Mouse (Mus musculus) kidney, postnatal 0 days (tissue): ENCODE measurements around the gene Phf23. TPM values are rescaled to one million over a fixed set of nuclear protein-coding genes. Genes with fewer than 3 reads are reported as not detected.

Experiments used
- ATAC-seq: fragments of 200-750 bp; cut with Nextera tagmentation; replicated peaks from 2 replicates; pipeline ENCODE4 v1.8.0; 2017; ENCODE audit warnings: low read depth, moderate number of reproducible peaks, moderate TSS enrichment, moderate library complexity; ENCODE audit not compliant: low FRiP score
- DNase-seq: peaks from one replicate; pipeline ENCODE4 v3.0.0-alpha.2; 2016; ENCODE audit warnings: low spot score
- H3K27ac ChIP-seq: fragments of 300-500 bp; sonication (generic); 2 replicates; pipeline ENCODE4 v1.5.1; 2014; ENCODE audit warnings: mild to moderate bottlenecking
- H3K27me3 ChIP-seq: fragments of 300-500 bp; sonication (generic); 2 replicates; pipeline ENCODE4 v1.6.1; 2014; ENCODE audit warnings: low read length, mixed read lengths; ENCODE audit not compliant: insufficient read depth
- H3K36me3 ChIP-seq: fragments of 300-500 bp; sonication (generic); 2 replicates; pipeline ENCODE4 v1.6.1; 2014; ENCODE audit warnings: low read length, mixed read lengths; ENCODE audit not compliant: insufficient read depth
- H3K4me1 ChIP-seq: fragments of 300-500 bp; sonication (generic); replicated peaks from 2 replicates; pipeline ENCODE4 v1.6.1; 2014; ENCODE audit warnings: antibody characterized with exemption, low read length, mixed read lengths; ENCODE audit not compliant: insufficient read depth
- H3K4me2 ChIP-seq: fragments of 300-500 bp; sonication (generic); 2 replicates; pipeline ENCODE4 v1.6.1; 2014; ENCODE audit warnings: mild to moderate bottlenecking, low read length, moderate library complexity, mixed read lengths
- H3K4me3 ChIP-seq: fragments of 300-500 bp; sonication (generic); replicated peaks from 2 replicates; pipeline ENCODE4 v1.5.1; 2014; ENCODE audit warnings: low read depth, low read length
- H3K9ac ChIP-seq: fragments of 300-500 bp; sonication (generic); 2 replicates; pipeline ENCODE4 v1.6.1; 2014; ENCODE audit warnings: low read depth, low read length
- H3K9me3 ChIP-seq: fragments of 300-500 bp; sonication (generic); replicated peaks from 2 replicates; pipeline ENCODE4 v1.6.1; 2016; ENCODE audit warnings: low read length, inconsistent platforms, mixed read lengths
- CTCF ChIP-seq: IDR thresholded peaks from 2 replicates; pipeline ENCODE4 v1.5.1; 2016; ENCODE audit warnings: antibody characterized with exemption, low read depth, mild to moderate bottlenecking, moderate library complexity
- WGBS: fragments of 180-500 bp; shearing (Covaris S2); extraction: QIAGEN DNeasy Blood & Tissue Kit; methylation state at CpG from one replicate; pipeline ENCODE4 v1.1.7; 2014; 5-methylcytosine and 5-hydroxymethylcytosine counted together
- polyA plus RNA-seq: library from polyadenylated mRNA; unstranded; fragments of >200 nt; fragmentation: Nextera tagmentation; extraction: Ambion mirVana; gene quantifications from 2 replicates; pipeline ENCODE4 v1.2.1, GENCODE M21; 2015

The Phf23 gene
- polyA plus RNA-seq, 1 experiment from 2014 or later = 61.9 TPM

DNA sequence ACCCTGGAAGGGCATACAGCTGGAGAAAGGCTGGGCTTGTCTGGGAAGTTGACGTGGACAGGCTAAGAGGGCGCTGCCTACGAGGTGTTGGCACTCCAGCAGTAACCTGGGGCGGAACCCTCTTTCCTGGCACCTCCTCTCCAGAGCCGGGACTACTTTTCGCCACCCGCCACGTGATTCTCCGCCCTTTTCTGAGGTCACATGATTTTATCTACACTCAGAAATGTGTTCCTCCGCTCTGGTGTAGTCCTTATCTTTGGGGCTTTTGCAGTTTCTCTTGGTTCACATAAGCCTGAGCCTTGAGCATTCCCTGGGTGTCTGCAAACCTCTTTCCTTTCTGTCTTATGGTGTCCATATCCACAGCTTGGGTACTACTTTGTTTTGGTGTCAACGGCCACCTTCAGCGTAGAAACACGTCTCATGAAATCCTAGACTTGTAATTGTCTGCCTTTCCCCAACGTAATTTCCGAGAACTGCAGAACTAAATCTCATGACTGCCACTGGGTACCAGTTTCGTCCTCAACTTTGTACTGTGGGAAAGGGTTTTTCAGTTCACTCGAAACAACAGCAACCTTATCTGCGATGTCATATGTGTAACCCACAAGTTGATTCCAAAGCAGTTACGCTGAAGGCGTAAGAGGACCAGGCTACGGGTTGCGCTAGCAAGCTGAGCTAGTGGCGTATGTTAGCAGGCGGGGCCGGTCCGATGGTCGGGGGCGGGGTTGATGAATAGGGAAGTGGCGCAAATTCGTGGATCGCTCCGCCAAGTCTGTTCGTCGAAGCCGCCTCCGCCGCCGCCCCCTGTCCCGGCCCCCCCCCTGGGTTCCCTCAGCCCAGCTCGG is 4.5 kb upstream of the Phf23 start, which contains the start of gene Gabarap:
Gene Gabarap (plus strand): TSS at position 294 of the 842 bp plus-strand sequence.
- no peaks in the 10 kb centered on the region for H3K27me3 ChIP-seq
- WGBS = under 1% methylated on average over 40 of the region's 40 CpGs
- peaks cover 7% of the 10 kb centered on the region for H3K4me1 ChIP-seq
- peak; percentile 71 for ATAC-seq
- H3K27ac ChIP-seq = peak within 1 kb of the TSS; percentile 84
- peak within 1 kb of the TSS; percentile 85 for H3K9ac ChIP-seq
- no peak for TF ChIP-seq CTCF
- H3K4me3 ChIP-seq = peak within 1 kb of the TSS; percentile 82
- peak within 1 kb of the TSS; percentile 73 for H3K4me2 ChIP-seq
- H3K9me3 ChIP-seq = no peaks in the 10 kb centered on the region
- peaks cover 51% of the 10 kb centered on the region for H3K36me3 ChIP-seq
- peak; percentile 99 for DNase-seq

DNA sequence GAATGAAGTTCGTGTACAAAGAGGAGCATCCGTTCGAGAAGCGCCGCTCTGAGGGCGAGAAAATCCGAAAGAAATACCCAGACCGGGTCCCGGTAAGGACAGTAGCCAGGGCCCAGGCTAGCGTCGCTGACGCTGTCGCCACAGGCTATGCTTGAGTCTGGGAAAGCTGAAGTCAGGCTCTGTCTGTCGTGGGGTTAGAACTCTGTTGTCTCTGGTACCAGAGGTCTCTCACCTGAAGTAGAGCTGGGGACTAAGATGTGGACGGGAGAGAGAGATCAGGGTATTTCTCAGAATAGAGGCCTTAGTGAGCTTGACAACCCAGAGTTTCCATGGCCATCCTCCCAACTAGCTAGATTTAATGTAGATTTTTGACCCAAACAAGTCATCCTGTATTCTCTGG is 3.9 kb upstream of the Phf23 start:
- Histone ChIP-seq H3K27me3 (no peaks in the 10 kb centered on the region), H3K4me1 (peaks cover 7% of the 10 kb centered on the region), H3K36me3 (peaks cover 45% of the 10 kb centered on the region), H3K4me2 (peak overlapping the region; percentile 73), H3K27ac (peak overlapping the region; percentile 84), H3K9me3 (no peaks in the 10 kb centered on the region), H3K4me3 (peak overlapping the region; percentile 82), H3K9ac (peak overlapping the region; percentile 85)
- DNase-seq (no peak), ATAC-seq (no peak)
- 0% methylated on average over 15 of the region's 15 CpGs for WGBS
- no peak for TF ChIP-seq CTCF

DNA sequence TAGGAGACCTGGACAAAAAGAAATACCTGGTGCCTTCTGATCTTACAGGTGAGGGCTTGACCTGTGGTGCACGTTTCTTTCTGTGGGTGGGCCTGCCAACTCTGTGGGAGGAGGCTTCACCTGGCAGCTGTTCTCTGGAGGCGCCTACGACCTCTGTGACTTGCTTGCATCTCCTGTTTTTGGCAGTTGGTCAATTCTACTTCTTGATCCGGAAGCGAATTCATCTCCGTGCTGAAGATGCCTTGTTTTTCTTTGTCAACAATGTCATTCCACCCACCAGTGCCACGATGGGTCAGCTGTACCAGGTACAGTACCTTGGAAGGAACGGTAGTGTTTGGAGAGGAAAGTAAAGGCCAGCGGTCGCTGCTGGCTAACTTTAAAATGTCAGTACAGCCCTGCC is 3.2 kb upstream of the Phf23 start:
- 65% methylated on average over 10 of the region's 10 CpGs for WGBS
- H3K4me3 ChIP-seq = peak overlapping the region; percentile 82
- H3K4me2 ChIP-seq = peak overlapping the region; percentile 73
- H3K27me3 ChIP-seq = no peaks in the 10 kb centered on the region
- no peak for TF ChIP-seq CTCF
- DNase-seq = no peak
- ATAC-seq = no peak
- peak overlapping the region; percentile 85; the same call in 1 of the 2 replicates for H3K9ac ChIP-seq
- no peak overlapping the region for H3K27ac ChIP-seq
- peaks cover 7% of the 10 kb centered on the region for H3K4me1 ChIP-seq
- no peaks in the 10 kb centered on the region for H3K9me3 ChIP-seq
- peaks cover 39% of the 10 kb centered on the region for H3K36me3 ChIP-seq

DNA sequence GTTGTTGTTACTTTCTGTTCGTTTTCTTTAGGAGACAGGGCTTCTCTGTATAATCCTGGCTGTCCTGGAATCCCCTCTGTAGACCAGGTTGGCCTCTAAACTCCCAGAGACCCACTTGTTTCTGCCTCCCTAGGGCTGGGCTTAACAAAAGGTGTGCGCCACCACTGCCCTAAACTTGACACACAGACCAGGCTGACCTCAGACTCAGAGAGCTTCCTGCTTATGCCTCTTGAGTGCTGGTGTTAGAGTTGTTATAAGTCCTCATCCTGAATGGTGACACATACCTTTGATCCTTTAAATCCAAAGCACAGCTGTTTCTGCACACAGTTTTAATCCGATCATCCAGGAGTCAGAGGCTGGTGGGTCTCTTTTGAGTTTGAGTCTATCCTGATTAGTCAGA is 2.6 kb upstream of the Phf23 start:
- no peak for DNase-seq
- Histone ChIP-seq H3K9me3 (no peaks in the 10 kb centered on the region), H3K36me3 (peaks cover 35% of the 10 kb centered on the region), H3K4me3 (no peak overlapping the region), H3K4me1 (peaks cover 7% of the 10 kb centered on the region), H3K27ac (no peak overlapping the region), H3K9ac (no peak overlapping the region), H3K27me3 (no peaks in the 10 kb centered on the region), H3K4me2 (peak overlapping the region; percentile 73)
- WGBS = 87% methylated on average over 3 of the region's 3 CpGs
- ATAC-seq = no peak
- no peak for TF ChIP-seq CTCF

DNA sequence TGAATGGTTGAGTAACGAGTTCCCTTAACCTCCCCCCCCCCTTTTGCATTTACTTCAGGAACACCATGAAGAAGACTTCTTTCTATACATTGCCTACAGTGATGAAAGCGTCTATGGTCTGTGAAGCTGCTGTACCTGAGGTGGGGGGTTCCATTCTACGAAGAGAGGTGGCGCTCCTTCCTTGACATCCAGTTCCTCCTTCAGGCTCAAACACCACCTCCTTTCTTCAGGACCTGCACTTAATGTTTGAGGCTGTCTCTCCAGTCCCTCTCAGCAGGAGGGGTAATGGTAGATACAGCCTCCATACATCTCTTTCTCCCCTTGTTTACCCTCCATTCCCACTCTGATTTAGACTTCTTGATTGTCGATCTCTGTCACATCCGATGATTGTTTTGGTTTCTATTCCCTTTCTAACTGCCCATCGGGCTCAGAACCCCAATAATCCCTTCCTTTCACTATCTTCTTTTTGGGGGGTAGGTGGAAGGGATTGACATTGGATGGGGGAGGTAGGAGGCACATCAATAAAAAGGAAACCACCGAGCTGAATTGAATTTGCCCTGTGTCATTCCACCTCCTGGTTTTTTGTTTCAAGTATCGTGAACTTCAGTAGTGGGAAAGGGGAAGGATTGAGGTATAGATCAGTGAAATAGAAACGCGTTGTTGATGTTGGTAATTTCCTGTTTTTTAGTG is 1.0 kb upstream of the Phf23 start:
- DNase-seq (no peak), ATAC-seq (no peak)
- no peaks in the 10 kb centered on the region for H3K9me3 ChIP-seq
- H3K9ac ChIP-seq = 0 out of 2 replicates have a peak overlapping the region, but pooled peaks have one; percentile 9
- no peaks in the 10 kb centered on the region for H3K27me3 ChIP-seq
- no peak overlapping the region for H3K4me3 ChIP-seq
- H3K4me2 ChIP-seq = peak overlapping the region; percentile 60; the same call in 1 of the 2 replicates
- 86% methylated on average over 11 of the region's 11 CpGs for WGBS
- H3K36me3 ChIP-seq = peaks cover 36% of the 10 kb centered on the region
- H3K27ac ChIP-seq = no peak overlapping the region
- H3K4me1 ChIP-seq = peaks cover 7% of the 10 kb centered on the region
- peak; percentile 27; the same call in 1 of the 2 replicates for TF ChIP-seq CTCF

DNA sequence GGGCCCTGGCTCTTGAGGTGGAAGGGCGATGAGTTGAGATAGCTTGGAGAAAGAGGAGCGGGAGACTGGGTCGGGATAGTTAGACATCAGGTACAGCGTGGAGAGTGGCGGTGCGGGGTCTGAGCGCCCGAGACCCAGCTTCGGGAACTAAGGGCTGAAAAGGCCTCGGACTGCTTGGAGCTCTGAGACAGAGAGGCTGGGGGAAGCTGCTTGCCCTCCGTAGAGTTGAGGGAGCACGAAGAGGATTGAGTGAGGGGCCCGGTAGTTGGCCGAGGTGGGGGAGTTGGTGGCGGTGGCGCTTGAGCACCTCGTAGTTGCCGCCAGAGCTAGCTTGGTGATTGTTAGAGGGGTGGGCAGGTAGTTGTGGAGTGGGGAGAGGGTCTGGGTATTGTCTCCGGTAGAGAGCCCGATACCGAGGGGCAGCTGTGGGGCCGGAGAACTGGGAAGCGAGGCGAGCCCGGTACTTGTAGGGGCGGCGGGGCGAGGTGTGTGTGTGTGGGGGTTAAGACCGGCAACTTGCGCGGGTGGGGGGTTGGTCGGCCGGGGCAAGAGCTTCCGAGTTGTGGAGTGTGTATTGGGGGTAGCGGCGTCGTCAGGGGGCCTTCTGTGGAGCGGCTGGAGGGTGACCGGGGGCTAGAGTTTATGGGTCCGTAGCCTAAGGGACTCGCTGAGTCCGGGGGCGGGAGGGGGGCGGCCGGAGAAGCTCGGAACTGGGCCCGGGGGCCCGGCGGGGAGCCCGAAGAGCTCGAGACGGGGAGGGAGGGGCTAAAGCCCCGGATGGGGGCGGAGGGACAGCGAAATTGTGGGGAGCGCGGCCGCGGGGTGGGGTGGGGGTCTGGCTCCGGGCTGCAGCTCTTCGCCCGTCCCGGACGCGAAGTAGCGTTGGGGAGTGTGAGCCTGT is 834 bp downstream of the Phf23 start:
- no peaks in the 10 kb centered on the region for H3K27me3 ChIP-seq
- peak overlapping the region; percentile 85 for H3K9ac ChIP-seq
- TF ChIP-seq CTCF = no peak
- no peaks in the 10 kb centered on the region for H3K9me3 ChIP-seq
- peak; percentile 4; the same call in 1 of the 2 replicates for ATAC-seq
- peak overlapping the region; percentile 60 for H3K4me2 ChIP-seq
- H3K36me3 ChIP-seq = peaks cover 30% of the 10 kb centered on the region
- peak overlapping the region; percentile 92 for H3K4me3 ChIP-seq
- H3K4me1 ChIP-seq = peaks cover 9% of the 10 kb centered on the region
- peak; percentile 72 for DNase-seq
- H3K27ac ChIP-seq = peak overlapping the region; percentile 98
- under 1% methylated on average over 63 of the region's 66 CpGs for WGBS
